Mouse (Mus musculus): ENCODE results near the gene Wdfy2. TPM values are rescaled to one million over a fixed set of nuclear protein-coding genes. Genes with fewer than 3 reads are reported as not detected.

Gene Wdfy2
- polyA plus RNA-seq, 1 experiment from 2014 or later: 6.2 TPM

DNA sequence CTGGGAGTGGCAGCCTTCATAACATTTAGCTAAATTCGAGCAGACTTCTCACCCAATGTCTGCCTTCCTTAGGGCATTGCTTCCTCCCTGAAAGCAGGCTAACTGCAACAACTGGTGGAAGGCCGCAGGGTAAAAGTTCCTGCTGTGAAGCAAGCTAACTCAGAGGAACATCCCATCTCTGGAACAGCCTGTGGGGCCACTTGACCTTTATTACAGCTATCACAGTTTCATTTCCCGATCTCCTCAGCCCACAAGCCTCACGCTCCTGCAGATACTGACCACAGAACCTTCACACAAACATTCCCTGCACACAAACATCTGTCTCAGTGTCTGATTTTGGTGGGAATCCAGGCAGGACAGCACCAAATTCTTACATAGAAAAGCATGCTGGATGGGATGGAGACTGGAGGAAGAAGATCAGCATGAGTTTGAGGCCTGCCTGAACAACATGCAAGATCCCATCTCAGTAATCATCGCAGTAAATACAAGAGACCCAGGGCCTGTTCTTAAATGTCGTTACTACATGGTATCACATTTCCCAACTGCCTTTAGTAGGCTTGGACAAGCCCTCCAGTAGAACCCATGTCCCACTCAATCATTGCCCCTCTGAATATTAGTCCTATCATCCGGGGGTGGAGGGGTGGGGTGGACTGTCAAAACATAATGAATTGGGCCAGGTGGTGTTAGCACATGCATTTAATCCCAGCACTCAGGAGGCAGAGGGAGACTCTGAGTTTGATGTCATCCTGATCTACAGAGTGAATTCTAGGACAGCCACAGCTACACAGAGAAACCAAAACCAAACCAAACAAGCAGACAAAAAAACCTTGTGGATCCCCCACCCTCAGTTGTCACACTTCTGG, 28.6 kb upstream of the Wdfy2 start:
- no peak overlapping the region for H3K4me2 ChIP-seq (ENCODE audit: low read length)
- no peak overlapping the region for H3K9ac ChIP-seq (ENCODE audit: low read length)
- peaks cover 0 to 4% of the 10 kb centered on the region in 2 experiments; a peak in 1 of 4 replicates for H3K4me1 ChIP-seq (ENCODE audit: control insufficient read depth in 2 of 2, insufficient read depth in 2 of 2, low read length in 2 of 2)
- H3K4me3 ChIP-seq (ENCODE audit: control insufficient read depth in 1 of 2, insufficient read depth in 1 of 2, low read depth in 1 of 2, low read length in 2 of 2): no peak overlapping the region
- H3K27me3 ChIP-seq (ENCODE audit: control insufficient read depth, insufficient read depth, low read length): no peaks in the 10 kb centered on the region
- no peak for ATAC-seq (ENCODE audit: insufficient number of reproducible peaks, insufficient read depth, low FRiP score, low read depth)
- no peaks in the 10 kb centered on the region for H3K36me3 ChIP-seq (ENCODE audit: control insufficient read depth, insufficient read depth, low read length)
- H3K27ac ChIP-seq (replicated peaks in 1 of 2; ENCODE audit: control insufficient read depth in 1 of 2, insufficient read depth in 1 of 2, low read depth in 2 of 2, low read length in 2 of 2): no peak overlapping the region
- WGBS: 56% methylated on average over 7 of the region's 7 CpGs
- no peaks in the 10 kb centered on the region for H3K9me3 ChIP-seq (ENCODE audit: control insufficient read depth, low read length)

DNA sequence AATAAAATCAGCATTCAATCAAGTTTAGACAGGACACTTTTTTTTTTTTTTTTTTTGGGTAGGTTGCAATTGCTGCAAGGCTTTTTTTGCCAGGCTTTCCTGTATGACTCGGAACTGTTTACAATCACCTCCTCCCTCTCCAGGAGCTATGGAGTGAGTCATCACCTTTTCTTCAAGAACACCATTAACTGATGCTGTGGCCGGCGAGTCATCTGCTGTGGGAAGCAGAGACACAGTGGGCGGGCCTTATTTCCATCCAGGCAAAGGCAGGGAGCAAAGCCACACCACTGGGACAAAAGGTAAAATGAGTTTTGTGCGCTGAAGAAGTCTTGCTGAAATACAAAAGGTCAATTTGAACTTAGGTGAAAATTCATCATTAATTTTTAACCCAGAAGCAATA, 24.7 kb upstream of the Wdfy2 start:
- 42% methylated on average over 5 of the region's 5 CpGs for WGBS
- Histone ChIP-seq H3K4me3 (ENCODE audit: control insufficient read depth in 1 of 2, insufficient read depth in 1 of 2, low read depth in 1 of 2, low read length in 2 of 2) (no peak overlapping the region), H3K27me3 (ENCODE audit: control insufficient read depth, insufficient read depth, low read length) (no peaks in the 10 kb centered on the region), H3K36me3 (ENCODE audit: control insufficient read depth, insufficient read depth, low read length) (no peaks in the 10 kb centered on the region), H3K9ac (ENCODE audit: low read length) (no peak overlapping the region), H3K27ac (replicated peaks in 1 of 2; ENCODE audit: control insufficient read depth in 1 of 2, insufficient read depth in 1 of 2, low read depth in 2 of 2, low read length in 2 of 2) (no peak overlapping the region), H3K4me1 (ENCODE audit: control insufficient read depth in 2 of 2, insufficient read depth in 2 of 2, low read length in 2 of 2) (peaks cover 0 to 4% of the 10 kb centered on the region in 2 experiments; a peak in 1 of 4 replicates), H3K9me3 (ENCODE audit: control insufficient read depth, low read length) (no peaks in the 10 kb centered on the region), H3K4me2 (ENCODE audit: low read length) (no peak overlapping the region)
- ATAC-seq (ENCODE audit: insufficient number of reproducible peaks, insufficient read depth, low FRiP score, low read depth): no peak

GRCm38 (mm10) chr14:62814567-62814966, 22.9 kb upstream of the Wdfy2 start:
- Histone ChIP-seq H3K9me3 (ENCODE audit: control insufficient read depth, low read length) (no peaks in the 10 kb centered on the region), H3K4me3 (ENCODE audit: control insufficient read depth in 1 of 2, insufficient read depth in 1 of 2, low read depth in 1 of 2, low read length in 2 of 2) (no peak overlapping the region), H3K27me3 (ENCODE audit: control insufficient read depth, insufficient read depth, low read length) (no peaks in the 10 kb centered on the region), H3K36me3 (ENCODE audit: control insufficient read depth, insufficient read depth, low read length) (no peaks in the 10 kb centered on the region), H3K4me2 (ENCODE audit: low read length) (no peak overlapping the region), H3K27ac (replicated peaks in 1 of 2; ENCODE audit: control insufficient read depth in 1 of 2, insufficient read depth in 1 of 2, low read depth in 2 of 2, low read length in 2 of 2) (no peak overlapping the region), H3K9ac (ENCODE audit: low read length) (no peak overlapping the region), H3K4me1 (ENCODE audit: control insufficient read depth in 2 of 2, insufficient read depth in 2 of 2, low read length in 2 of 2) (peaks cover 0 to 4% of the 10 kb centered on the region in 2 experiments; a peak in 1 of 4 replicates)
- 62% methylated on average over 6 of the region's 6 CpGs for WGBS
- ATAC-seq (ENCODE audit: insufficient number of reproducible peaks, insufficient read depth, low FRiP score, low read depth): no peak

- H3K9ac ChIP-seq (ENCODE audit: low read length): no peak overlapping the region
- H3K27me3 ChIP-seq (ENCODE audit: control insufficient read depth, insufficient read depth, low read length): no peaks in the 10 kb centered on the region
- H3K4me2 ChIP-seq (ENCODE audit: low read length): no peak overlapping the region
- H3K36me3 ChIP-seq (ENCODE audit: control insufficient read depth, insufficient read depth, low read length): no peaks in the 10 kb centered on the region
- no peak overlapping the region for H3K27ac ChIP-seq (replicated peaks in 1 of 2; ENCODE audit: control insufficient read depth in 1 of 2, insufficient read depth in 1 of 2, low read depth in 2 of 2, low read length in 2 of 2)
- H3K4me3 ChIP-seq (ENCODE audit: control insufficient read depth in 1 of 2, insufficient read depth in 1 of 2, low read depth in 1 of 2, low read length in 2 of 2): no peak overlapping the region
- ATAC-seq (ENCODE audit: insufficient number of reproducible peaks, insufficient read depth, low FRiP score, low read depth): no peak
- WGBS: 78% methylated on average over 4 of the region's 4 CpGs
- H3K4me1 ChIP-seq (ENCODE audit: control insufficient read depth in 2 of 2, insufficient read depth in 2 of 2, low read length in 2 of 2): peaks cover 0 to 4% of the 10 kb centered on the region in 2 experiments; a peak in 1 of 4 replicates
- H3K9me3 ChIP-seq (ENCODE audit: control insufficient read depth, low read length): no peaks in the 10 kb centered on the region
Observed at GRCm38 (mm10) chr14:62816827-62817226, 20.7 kb upstream of the Wdfy2 start.

GRCm38 (mm10) chr14:62825575-62826332, 11.7 kb upstream of the Wdfy2 start:
- Histone ChIP-seq H3K4me2 (ENCODE audit: low read length) (no peak overlapping the region), H3K9me3 (ENCODE audit: control insufficient read depth, low read length) (no peaks in the 10 kb centered on the region)
- ATAC-seq (ENCODE audit: insufficient number of reproducible peaks, insufficient read depth, low FRiP score, low read depth): no peak

DNA sequence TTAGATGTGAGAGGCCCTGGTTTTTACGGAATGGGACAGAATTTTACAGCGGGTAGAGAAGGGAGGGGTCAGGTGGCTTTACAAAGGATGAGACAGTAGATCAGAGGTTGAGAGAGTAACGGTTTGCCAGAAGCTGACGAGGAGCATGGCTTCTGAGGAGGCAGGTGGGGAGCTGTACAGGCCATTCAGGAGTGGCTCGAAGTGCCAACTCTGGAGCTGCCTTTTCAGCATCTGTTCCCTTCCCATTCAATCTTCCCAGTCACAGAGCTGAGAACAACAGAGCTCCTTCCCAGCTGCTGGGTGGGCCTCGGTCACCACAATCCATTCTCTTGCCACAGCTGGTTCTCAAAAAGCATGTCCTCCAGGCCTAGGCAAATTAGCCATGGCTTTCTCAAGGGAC, 8.2 kb upstream of the Wdfy2 start:
- H3K36me3 ChIP-seq (ENCODE audit: control insufficient read depth, insufficient read depth, low read length): no peaks in the 10 kb centered on the region
- no peak overlapping the region for H3K9ac ChIP-seq (ENCODE audit: low read length)
- H3K4me3 ChIP-seq (ENCODE audit: control insufficient read depth in 1 of 2, insufficient read depth in 1 of 2, low read depth in 1 of 2, low read length in 2 of 2): no peak overlapping the region
- H3K4me2 ChIP-seq (ENCODE audit: low read length): no peak overlapping the region
- H3K4me1 ChIP-seq (ENCODE audit: control insufficient read depth in 2 of 2, insufficient read depth in 2 of 2, low read length in 2 of 2): no peaks in the 10 kb centered on the region; a peak in 1 of 4 replicates
- 66% methylated on average over 6 of the region's 6 CpGs for WGBS
- no peaks in the 10 kb centered on the region for H3K27me3 ChIP-seq (ENCODE audit: control insufficient read depth, insufficient read depth, low read length)
- ATAC-seq (ENCODE audit: insufficient number of reproducible peaks, insufficient read depth, low FRiP score, low read depth): no peak
- no peak overlapping the region for H3K27ac ChIP-seq (replicated peaks in 1 of 2; ENCODE audit: control insufficient read depth in 1 of 2, insufficient read depth in 1 of 2, low read depth in 2 of 2, low read length in 2 of 2)
- no peaks in the 10 kb centered on the region for H3K9me3 ChIP-seq (ENCODE audit: control insufficient read depth, low read length)

More at GRCm38 (mm10) chr14:62825575-62826332, 11.7 kb upstream of the Wdfy2 start:
- Histone ChIP-seq H3K36me3 (ENCODE audit: control insufficient read depth, insufficient read depth, low read length) (no peaks in the 10 kb centered on the region), H3K27ac (replicated peaks in 1 of 2; ENCODE audit: control insufficient read depth in 1 of 2, insufficient read depth in 1 of 2, low read depth in 2 of 2, low read length in 2 of 2) (no peak overlapping the region), H3K4me3 (ENCODE audit: control insufficient read depth in 1 of 2, insufficient read depth in 1 of 2, low read depth in 1 of 2, low read length in 2 of 2) (no peak overlapping the region), H3K4me1 (ENCODE audit: control insufficient read depth in 2 of 2, insufficient read depth in 2 of 2, low read length in 2 of 2) (no peaks in the 10 kb centered on the region), H3K27me3 (ENCODE audit: control insufficient read depth, insufficient read depth, low read length) (no peaks in the 10 kb centered on the region), H3K9ac (ENCODE audit: low read length) (no peak overlapping the region)
- 87% methylated on average over 8 of the region's 8 CpGs for WGBS

- H3K36me3 ChIP-seq (ENCODE audit: control insufficient read depth, insufficient read depth, low read length): no peaks in the 10 kb centered on the region
- 86% methylated on average over 3 of the region's 3 CpGs for WGBS
- no peaks in the 10 kb centered on the region for H3K27me3 ChIP-seq (ENCODE audit: control insufficient read depth, insufficient read depth, low read length)
- no peak overlapping the region for H3K9ac ChIP-seq (ENCODE audit: low read length)
- no peaks in the 10 kb centered on the region for H3K9me3 ChIP-seq (ENCODE audit: control insufficient read depth, low read length)
- H3K4me3 ChIP-seq (ENCODE audit: control insufficient read depth in 1 of 2, insufficient read depth in 1 of 2, low read depth in 1 of 2, low read length in 2 of 2): no peak overlapping the region
- no peak overlapping the region for H3K27ac ChIP-seq (replicated peaks in 1 of 2; ENCODE audit: control insufficient read depth in 1 of 2, insufficient read depth in 1 of 2, low read depth in 2 of 2, low read length in 2 of 2)
- no peaks in the 10 kb centered on the region; a peak in 1 of 4 replicates for H3K4me1 ChIP-seq (ENCODE audit: control insufficient read depth in 2 of 2, insufficient read depth in 2 of 2, low read length in 2 of 2)
- ATAC-seq (ENCODE audit: insufficient number of reproducible peaks, insufficient read depth, low FRiP score, low read depth): no peak
- no peak overlapping the region for H3K4me2 ChIP-seq (ENCODE audit: low read length)
Observed at GRCm38 (mm10) chr14:62831691-62832275, 5.7 kb upstream of the Wdfy2 start.

All from heart, embryonic 14.5 days (tissue).